Mouse (Mus musculus) thymus, postnatal 4 days (tissue): ENCODE results near the gene Xrcc2.

Source experiments
- DNase-seq: peaks from one replicate; pipeline ENCODE4 v3.0.0; 2021

The Xrcc2 gene

GRCm38 (mm10) chr5:25668306-25668705 lies 37.3 kb downstream of the Xrcc2 start:
- no peak for DNase-seq

- no peak for DNase-seq
These were observed 38.9 kb downstream of the Xrcc2 start for GRCm38 (mm10) chr5:25666684-25667083.

GRCm38 (mm10) chr5:25666108-25666507 lies 39.5 kb downstream of the Xrcc2 start:
- DNase-seq, result no peak

GRCm38 (mm10) chr5:25665516-25665915 lies 40.1 kb downstream of the Xrcc2 start:
- DNase-seq, result no peak

GRCm38 (mm10) chr5:25663165-25663564 lies 42.5 kb downstream of the Xrcc2 start:
- no peak for DNase-seq

- DNase-seq, result no peak
These were observed 51.0 kb downstream of the Xrcc2 start for GRCm38 (mm10) chr5:25654578-25654987.

GRCm38 (mm10) chr5:25653377-25653776 lies 52.2 kb downstream of the Xrcc2 start:
- no peak for DNase-seq

GRCm38 (mm10) chr5:25652435-25652834 lies 53.2 kb downstream of the Xrcc2 start:
- no peak for DNase-seq

- DNase-seq, result no peak
These were observed 59.8 kb downstream of the Xrcc2 start for GRCm38 (mm10) chr5:25645661-25646364.

- DNase-seq, result no peak
These were observed 61.1 kb downstream of the Xrcc2 start for GRCm38 (mm10) chr5:25644509-25644908.

GRCm38 (mm10) chr5:25642741-25643140 lies 62.9 kb downstream of the Xrcc2 start:
- DNase-seq, result no peak
